Mouse (Mus musculus) small intestine, adult 2 months (tissue): ENCODE measurements around the gene Prkaa1.

Experiments
- CTCF ChIP-seq: fragments of 200-500 bp; IDR thresholded peaks from 2 replicates; pipeline ENCODE4 v1.5.1; 2012; ENCODE audit warnings: low read depth, mild to moderate bottlenecking, control low read depth, inconsistent platforms, low read length, moderate library complexity, mixed read lengths; ENCODE audit not compliant: insufficient replicate concordance, insufficient read length; ENCODE audit errors: extremely low read depth
- POLR2A ChIP-seq: fragments of 200-500 bp; IDR thresholded peaks from 2 replicates; pipeline ENCODE4 v1.6.1; 2012; ENCODE audit warnings: low read depth, mild to moderate bottlenecking, control low read depth, inconsistent platforms, low read length, moderate library complexity

DNA sequence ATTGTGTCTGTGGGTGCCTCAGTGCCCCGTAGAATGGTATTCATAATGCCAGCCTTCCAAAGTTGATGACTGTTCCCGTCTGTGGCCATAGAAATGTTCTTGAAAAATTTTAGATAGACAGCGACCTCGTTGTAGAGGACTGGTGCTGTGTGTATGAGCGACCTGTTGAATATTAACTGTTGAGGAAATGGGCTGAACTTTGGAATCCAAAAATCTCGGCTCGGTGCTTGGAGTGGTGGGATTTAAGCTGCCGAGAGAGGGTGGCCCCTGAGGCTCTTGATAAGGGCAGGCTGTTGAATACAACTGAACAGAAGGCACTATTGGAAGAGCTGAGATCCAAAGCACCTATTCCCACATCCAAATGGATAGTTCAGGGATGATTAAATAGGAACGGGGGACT lies 11.0 kb downstream of the Prkaa1 start:
- TF ChIP-seq CTCF (no peak), POLR2A (no peak)
